Mouse (Mus musculus): ENCODE data around the gene Mief2. TPM values are rescaled to one million over a fixed set of nuclear protein-coding genes. Genes with fewer than 3 reads are reported as not detected.

Gene Mief2
- polyA plus RNA-seq (2016; fragmentation: Nextera tagmentation; extraction: Ambion mirVana): 18.1 and 21.9 TPM in 2 replicates

GRCm38 (mm10) chr11:60728260-60728761 is at the start of gene Mief2:
TSS of gene Mief2 (plus strand) at chr11:60728398.
- 1% methylated on average over 44 of the region's 44 CpGs for WGBS

GRCm38 (mm10) chr11:60696165-60696564 is 32.0 kb upstream of the Mief2 start:
- Histone ChIP-seq H3K27ac (no peak overlapping the region), H3K4me1 (peaks cover 18% of the 10 kb centered on the region), H3K4me3 (no peak overlapping the region), H3K27me3 (ENCODE audit: insufficient read depth, poor library complexity, severe bottlenecking) (no peaks in the 10 kb centered on the region), H3K9me3 (no peaks in the 10 kb centered on the region), H3K36me3 (no peaks in the 10 kb centered on the region)
- WGBS: 70% methylated on average over 1 of the region's 1 CpGs
- DNase-seq (ENCODE audit: low spot score): no peak

More at GRCm38 (mm10) chr11:60728260-60728761, at the start of gene Mief2:
- H3K27me3 ChIP-seq (ENCODE audit: insufficient read depth, poor library complexity, severe bottlenecking): no peaks in the 10 kb centered on the region
- peak within 1 kb of the TSS; percentile 89 for H3K4me3 ChIP-seq
- H3K9me3 ChIP-seq: no peaks in the 10 kb centered on the region
- peaks cover 51% of the 10 kb centered on the region for H3K36me3 ChIP-seq
- H3K4me1 ChIP-seq: peaks cover 35% of the 10 kb centered on the region
- peak within 1 kb of the TSS; percentile 94 for H3K27ac ChIP-seq
- peak; percentile 98 for DNase-seq (ENCODE audit: low spot score)

GRCm38 (mm10) chr11:60697561-60697960 is 30.6 kb upstream of the Mief2 start:
- DNase-seq (ENCODE audit: low spot score): no peak

GRCm38 (mm10) chr11:60698806-60699523 is 29.2 kb upstream of the Mief2 start:
- H3K27ac ChIP-seq: peak overlapping the region; percentile 97
- no peaks in the 10 kb centered on the region for H3K9me3 ChIP-seq
- H3K27me3 ChIP-seq (ENCODE audit: insufficient read depth, poor library complexity, severe bottlenecking): no peaks in the 10 kb centered on the region
- peak overlapping the region; percentile 88 for H3K4me3 ChIP-seq
- peaks cover 45% of the 10 kb centered on the region for H3K4me1 ChIP-seq
- peak; percentile 88 for DNase-seq (ENCODE audit: low spot score)
- 3% methylated on average over 22 of the region's 22 CpGs for WGBS
- peaks cover 12% of the 10 kb centered on the region for H3K36me3 ChIP-seq

More at GRCm38 (mm10) chr11:60697561-60697960, 30.6 kb upstream of the Mief2 start:
- peaks cover 4% of the 10 kb centered on the region; the same call in 1 of the 2 replicates for H3K36me3 ChIP-seq
- peaks cover 32% of the 10 kb centered on the region for H3K4me1 ChIP-seq
- H3K4me3 ChIP-seq: no peak overlapping the region
- H3K9me3 ChIP-seq: no peaks in the 10 kb centered on the region
- H3K27ac ChIP-seq: no peak overlapping the region
- 61% methylated on average over 2 of the region's 2 CpGs for WGBS
- H3K27me3 ChIP-seq (ENCODE audit: insufficient read depth, poor library complexity, severe bottlenecking): no peaks in the 10 kb centered on the region

- Histone ChIP-seq H3K36me3 (peaks cover 18% of the 10 kb centered on the region), H3K4me3 (peak within 1 kb of the TSS; percentile 88), H3K27me3 (ENCODE audit: insufficient read depth, poor library complexity, severe bottlenecking) (no peaks in the 10 kb centered on the region), H3K9me3 (no peaks in the 10 kb centered on the region), H3K4me1 (peaks cover 45% of the 10 kb centered on the region), H3K27ac (peak within 1 kb of the TSS; percentile 97)
- WGBS: under 1% methylated on average over 69 of the region's 73 CpGs
- DNase-seq (ENCODE audit: low spot score): peak; percentile 97
These were observed 28.6 kb upstream of the Mief2 start, which contains the start of gene Llgl1 for GRCm38 (mm10) chr11:60699524-60700075. TSS of gene Llgl1 (plus strand) at chr11:60699723.

GRCm38 (mm10) chr11:60700320-60701185 is 27.6 kb upstream of the Mief2 start:
- 26% methylated on average over 12 of the region's 12 CpGs for WGBS
- Histone ChIP-seq H3K4me3 (peak overlapping the region; percentile 88), H3K4me1 (peaks cover 45% of the 10 kb centered on the region), H3K27ac (peak overlapping the region; percentile 97), H3K27me3 (ENCODE audit: insufficient read depth, poor library complexity, severe bottlenecking) (no peaks in the 10 kb centered on the region), H3K36me3 (peaks cover 28% of the 10 kb centered on the region), H3K9me3 (no peaks in the 10 kb centered on the region)
- DNase-seq (ENCODE audit: low spot score): peak; percentile 73

- Histone ChIP-seq H3K36me3 (peaks cover 38% of the 10 kb centered on the region), H3K4me3 (no peak overlapping the region), H3K4me1 (peaks cover 45% of the 10 kb centered on the region), H3K27me3 (ENCODE audit: insufficient read depth, poor library complexity, severe bottlenecking) (no peaks in the 10 kb centered on the region), H3K9me3 (no peaks in the 10 kb centered on the region), H3K27ac (no peak overlapping the region)
- DNase-seq (ENCODE audit: low spot score): no peak
- WGBS: 86% methylated on average over 3 of the region's 4 CpGs
These were observed 26.6 kb upstream of the Mief2 start for GRCm38 (mm10) chr11:60701611-60702010.

GRCm38 (mm10) chr11:60703131-60703530 is 25.1 kb upstream of the Mief2 start:
- Histone ChIP-seq H3K36me3 (peaks cover 54% of the 10 kb centered on the region), H3K4me3 (no peak overlapping the region), H3K4me1 (peaks cover 53% of the 10 kb centered on the region), H3K27me3 (ENCODE audit: insufficient read depth, poor library complexity, severe bottlenecking) (no peaks in the 10 kb centered on the region), H3K27ac (peak overlapping the region; percentile 36; the same call in 1 of the 2 replicates), H3K9me3 (no peaks in the 10 kb centered on the region)
- DNase-seq (ENCODE audit: low spot score): no peak
- 52% methylated on average over 4 of the region's 4 CpGs for WGBS

- Histone ChIP-seq H3K27me3 (ENCODE audit: insufficient read depth, poor library complexity, severe bottlenecking) (no peaks in the 10 kb centered on the region), H3K4me3 (no peak overlapping the region), H3K27ac (peak overlapping the region; percentile 36; the same call in 1 of the 2 replicates), H3K36me3 (peaks cover 65% of the 10 kb centered on the region), H3K4me1 (peaks cover 46% of the 10 kb centered on the region), H3K9me3 (no peaks in the 10 kb centered on the region)
- WGBS: 92% methylated on average over 19 of the region's 19 CpGs
- DNase-seq (ENCODE audit: low spot score): no peak
These were observed 23.9 kb upstream of the Mief2 start for GRCm38 (mm10) chr11:60704023-60704880.

GRCm38 (mm10) chr11:60705255-60705654 is 22.9 kb upstream of the Mief2 start:
- Histone ChIP-seq H3K9me3 (no peaks in the 10 kb centered on the region), H3K36me3 (peaks cover 75% of the 10 kb centered on the region), H3K4me3 (no peak overlapping the region), H3K27me3 (ENCODE audit: insufficient read depth, poor library complexity, severe bottlenecking) (no peaks in the 10 kb centered on the region), H3K27ac (no peak overlapping the region), H3K4me1 (peaks cover 45% of the 10 kb centered on the region)
- WGBS: 98% methylated on average over 3 of the region's 3 CpGs
- no peak for DNase-seq (ENCODE audit: low spot score)

- no peaks in the 10 kb centered on the region for H3K9me3 ChIP-seq
- no peaks in the 10 kb centered on the region for H3K27me3 ChIP-seq (ENCODE audit: insufficient read depth, poor library complexity, severe bottlenecking)
- no peak for DNase-seq (ENCODE audit: low spot score)
- H3K4me1 ChIP-seq: peaks cover 37% of the 10 kb centered on the region
- H3K4me3 ChIP-seq: no peak overlapping the region
- no peak overlapping the region for H3K27ac ChIP-seq
- H3K36me3 ChIP-seq: peaks cover 83% of the 10 kb centered on the region
- 91% methylated on average over 7 of the region's 7 CpGs for WGBS
These were observed 22.1 kb upstream of the Mief2 start for GRCm38 (mm10) chr11:60706076-60706475.
